In the genomic region with DNA sequence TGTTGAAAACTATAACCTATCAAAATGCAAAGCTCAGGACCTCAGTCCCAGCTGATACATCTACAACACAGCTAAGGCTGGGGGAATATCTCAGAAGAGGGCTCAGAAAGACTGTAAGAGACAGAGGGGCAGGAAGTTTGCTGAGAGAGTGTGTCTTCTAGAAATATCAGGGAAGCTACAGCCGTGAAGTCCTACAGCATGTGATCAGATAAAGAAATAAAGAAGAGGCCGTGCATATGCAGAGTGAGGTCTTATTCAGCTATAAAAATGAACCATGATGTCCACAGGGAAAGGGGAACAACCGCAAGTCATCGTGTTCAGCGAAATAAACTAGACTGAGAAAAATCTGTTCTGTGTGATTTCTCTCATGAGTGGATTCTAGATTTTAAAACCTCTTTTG, we compare ENCODE assay signal across 1 mouse cellular context.
TF ChIP-seq lines count a peak whose summit lies in the region.

No protein-coding gene starts in this region.

TF ChIP-seq in MEL, 35 proteins besides CTCF, POLR2A, EP300 and RAD21 (continued from another document):
- TF ChIP-seq NRF1 (IDR thresholded peaks at IDR 0.05; ENCODE audit: insufficient read depth, low read depth, low read length, poor library complexity, severe bottlenecking) (no peak), POLR2AphosphoS2 (IDR thresholded peaks at IDR 0.05; ENCODE audit: low read length) (no peak), USF2 (IDR thresholded peaks at IDR 0.05; ENCODE audit: borderline replicate concordance in 1 of 2, insufficient read depth in 1 of 2, low read depth in 1 of 2, low read length in 2 of 2) (no peak), MYC (IDR thresholded peaks at IDR 0.05; ENCODE audit: low read depth, low read length) (peak; percentile 31; the same call in 1 of the 2 replicates)
